Mouse (Mus musculus) small intestine, adult 2 months (tissue): ENCODE measurements around the gene Arhgef38.

ENCODE experiments used
- CTCF ChIP-seq: fragments of 200-500 bp; IDR thresholded peaks from 2 replicates; pipeline ENCODE4 v1.5.1; 2012; ENCODE audit warnings: low read depth, mild to moderate bottlenecking, control low read depth, inconsistent platforms, low read length, moderate library complexity, mixed read lengths; ENCODE audit not compliant: insufficient replicate concordance, insufficient read length; ENCODE audit errors: extremely low read depth
- POLR2A ChIP-seq: fragments of 200-500 bp; IDR thresholded peaks from 2 replicates; pipeline ENCODE4 v1.6.1; 2012; ENCODE audit warnings: low read depth, mild to moderate bottlenecking, control low read depth, inconsistent platforms, low read length, moderate library complexity

- TF ChIP-seq POLR2A (no peak), CTCF (no peak)
Measured at GRCm38 (mm10) chr3:133233993-133234392, 756 bp downstream of the Arhgef38 start.
